Mouse (Mus musculus) midbrain, postnatal 0 days (tissue): Measurements from ENCODE around the gene Ints11. TPM values are rescaled to one million over a fixed set of nuclear protein-coding genes. Genes with fewer than 3 reads are reported as not detected.

Source experiments
- ATAC-seq: fragments of 200-750 bp; cut with Nextera tagmentation; 2 replicates; pipeline ENCODE4 v1.8.0; 2017; ENCODE audit warnings: moderate number of reproducible peaks, mild to moderate bottlenecking, moderate TSS enrichment, moderate library complexity; ENCODE audit not compliant: low FRiP score
- DNase-seq: peaks from one replicate; pipeline ENCODE4 v3.0.0-alpha.2; 2015; ENCODE audit warnings: low spot score
- H3K27ac ChIP-seq: fragments of 300-500 bp; sonication (generic); 2 replicates; pipeline ENCODE4 v1.5.1; 2014; ENCODE audit warnings: low read depth, mild to moderate bottlenecking, low read length, mixed read lengths
- H3K27me3 ChIP-seq: fragments of 300-500 bp; sonication (generic); 2 replicates; pipeline ENCODE4 v1.6.1; 2014; ENCODE audit warnings: low read length, control low read depth, mixed read lengths; ENCODE audit not compliant: insufficient read depth
- H3K36me3 ChIP-seq: fragments of 300-500 bp; sonication (generic); 2 replicates; pipeline ENCODE4 v1.6.1; 2014; ENCODE audit warnings: low read length, control low read depth, mixed read lengths; ENCODE audit not compliant: insufficient read depth
- H3K4me1 ChIP-seq: fragments of 300-500 bp; sonication (generic); 2 replicates; pipeline ENCODE4 v1.6.1; 2014; ENCODE audit warnings: mild to moderate bottlenecking, control low read depth, antibody characterized with exemption, low read length, mixed read lengths; ENCODE audit not compliant: insufficient read depth
- H3K4me2 ChIP-seq: fragments of 300-500 bp; sonication (generic); 2 replicates; pipeline ENCODE4 v1.6.1; 2014; ENCODE audit warnings: low read depth, mild to moderate bottlenecking, low read length, mixed read lengths; ENCODE audit not compliant: poor library complexity, severe bottlenecking
- H3K4me3 ChIP-seq: fragments of 300-500 bp; sonication (generic); 2 replicates; pipeline ENCODE4 v1.5.1; 2014; ENCODE audit warnings: low read depth, mild to moderate bottlenecking, low read length, moderate library complexity
- H3K9ac ChIP-seq: fragments of 300-500 bp; sonication (generic); replicated peaks from 2 replicates; pipeline ENCODE4 v1.6.1; 2014; ENCODE audit warnings: mild to moderate bottlenecking, low read length, moderate library complexity, mixed read lengths; ENCODE audit not compliant: poor library complexity, severe bottlenecking
- H3K9me3 ChIP-seq: fragments of 300-500 bp; sonication (generic); 2 replicates; pipeline ENCODE4 v1.6.1; 2016; ENCODE audit warnings: low read length, control low read depth
- CTCF ChIP-seq: IDR thresholded peaks from 2 replicates; pipeline ENCODE4 v1.5.1; 2016; ENCODE audit warnings: antibody characterized with exemption, mild to moderate bottlenecking
- WGBS: fragments of 180-500 bp; shearing (Covaris S2); extraction: QIAGEN DNeasy Blood & Tissue Kit; methylation state at CpG from one replicate; pipeline ENCODE4 v1.1.7; 2014; 5-methylcytosine and 5-hydroxymethylcytosine counted together
- polyA plus RNA-seq: library from polyadenylated mRNA; unstranded; fragments of >200 nt; fragmentation: Nextera tagmentation; extraction: Ambion mirVana; gene quantifications from 2 replicates; pipeline ENCODE4 v1.2.1, GENCODE M21; 2015
- total RNA-seq: library from RNA; depleted of rRNA; stranded (reverse); fragments of >200 nt; gene quantifications from 2 replicates; pipeline ENCODE4 v1.2.3, GENCODE M21; 2014

Gene Ints11
- total and polyA plus RNA-seq, 2 experiments from 2014 or later = 45.0 to 56.0 TPM

- Histone ChIP-seq H3K27me3 (peaks cover 7% of the 10 kb centered on the region), H3K4me1 (no peaks in the 10 kb centered on the region; the same call in 1 of the 2 replicates), H3K4me3 (no peak overlapping the region), H3K4me2 (no peak overlapping the region), H3K36me3 (peaks cover 7% of the 10 kb centered on the region; the same call in 1 of the 2 replicates), H3K9me3 (no peaks in the 10 kb centered on the region), H3K9ac (no peak overlapping the region), H3K27ac (peak overlapping the region; percentile 43; the same call in 1 of the 2 replicates)
- no peak for DNase-seq
- TF ChIP-seq CTCF = no peak
- WGBS = 58% methylated on average over 8 of the region's 8 CpGs
- ATAC-seq = no peak
Measured at GRCm38 (mm10) chr4:155838187-155839153, 30.9 kb upstream of the Ints11 start.

GRCm38 (mm10) chr4:155839483-155839910 is 29.8 kb upstream of the Ints11 start, which contains the start of gene Mxra8:
Gene Mxra8 (plus strand): TSS chr4:155839680.
- peaks cover 7% of the 10 kb centered on the region; the same call in 1 of the 2 replicates for H3K36me3 ChIP-seq
- no peaks in the 10 kb centered on the region for H3K9me3 ChIP-seq
- no peak for TF ChIP-seq CTCF
- DNase-seq (peak; percentile 56), ATAC-seq (peak; percentile 42; the same call in 1 of the 2 replicates)
- no peaks in the 10 kb centered on the region; the same call in 1 of the 2 replicates for H3K4me1 ChIP-seq
- H3K27me3 ChIP-seq = peaks cover 7% of the 10 kb centered on the region
- 7% methylated on average over 16 of the region's 16 CpGs for WGBS
- peak within 1 kb of the TSS; percentile 53 for H3K4me2 ChIP-seq
- peak within 1 kb of the TSS; percentile 43; the same call in 1 of the 2 replicates for H3K27ac ChIP-seq
- peak within 1 kb of the TSS; percentile 30; the same call in 1 of the 2 replicates for H3K4me3 ChIP-seq
- peak within 1 kb of the TSS; percentile 24; the same call in 1 of the 2 replicates for H3K9ac ChIP-seq

- no peak overlapping the region for H3K9ac ChIP-seq
- no peak for DNase-seq
- 14% methylated on average over 8 of the region's 8 CpGs for WGBS
- H3K27me3 ChIP-seq = peaks cover 7% of the 10 kb centered on the region
- ATAC-seq = peak; percentile 6; the same call in 1 of the 2 replicates
- H3K27ac ChIP-seq = 0 out of 2 replicates have a peak overlapping the region, but pooled peaks have one; percentile 18
- peak overlapping the region; percentile 53 for H3K4me2 ChIP-seq
- H3K9me3 ChIP-seq = no peaks in the 10 kb centered on the region
- peaks cover under 1% of the 10 kb centered on the region; the same call in 1 of the 2 replicates for H3K36me3 ChIP-seq
- peak overlapping the region; percentile 30 for H3K4me3 ChIP-seq
- no peaks in the 10 kb centered on the region; the same call in 1 of the 2 replicates for H3K4me1 ChIP-seq
- no peak for TF ChIP-seq CTCF
Measured at GRCm38 (mm10) chr4:155840076-155841002, 29.0 kb upstream of the Ints11 start.

GRCm38 (mm10) chr4:155841003-155841454 is 28.3 kb upstream of the Ints11 start:
- Histone ChIP-seq H3K27me3 (peaks cover 7% of the 10 kb centered on the region), H3K4me2 (peak overlapping the region; percentile 53), H3K9ac (no peak overlapping the region), H3K27ac (no peak overlapping the region), H3K36me3 (no peaks in the 10 kb centered on the region), H3K4me3 (peak overlapping the region; percentile 30), H3K9me3 (no peaks in the 10 kb centered on the region), H3K4me1 (no peaks in the 10 kb centered on the region; the same call in 1 of the 2 replicates)
- TF ChIP-seq CTCF = peak; percentile 46
- under 1% methylated on average over 32 of the region's 32 CpGs for WGBS
- peak; percentile 40 for DNase-seq
- peak; percentile 53 for ATAC-seq

- DNase-seq (no peak), ATAC-seq (no peak)
- Histone ChIP-seq H3K36me3 (no peaks in the 10 kb centered on the region), H3K27ac (no peak overlapping the region), H3K9ac (no peak overlapping the region), H3K4me1 (no peaks in the 10 kb centered on the region; the same call in 1 of the 2 replicates), H3K27me3 (peaks cover 7% of the 10 kb centered on the region), H3K9me3 (no peaks in the 10 kb centered on the region), H3K4me3 (no peak overlapping the region), H3K4me2 (peak overlapping the region; percentile 53; the same call in 1 of the 2 replicates)
- no peak for TF ChIP-seq CTCF
- WGBS = 42% methylated on average over 38 of the region's 38 CpGs
Measured at GRCm38 (mm10) chr4:155841651-155842270, 27.6 kb upstream of the Ints11 start.
